Mouse (Mus musculus) thymus, adult 18-20 months (tissue): ENCODE measurements at regions not wholly inside any gene's neighbourhood (a gene's known extent, or its start where the extent isn't known, plus 50 kb on each side); places are given as distances from the start of the nearest gene placed in this dataset.

ENCODE experiments used
- DNase-seq, 2 experiments: peaks; one replicate each; pipeline ENCODE4 v3.0.0; 2022; ENCODE audit warnings: mixed read lengths in 2 of 2

DNA sequence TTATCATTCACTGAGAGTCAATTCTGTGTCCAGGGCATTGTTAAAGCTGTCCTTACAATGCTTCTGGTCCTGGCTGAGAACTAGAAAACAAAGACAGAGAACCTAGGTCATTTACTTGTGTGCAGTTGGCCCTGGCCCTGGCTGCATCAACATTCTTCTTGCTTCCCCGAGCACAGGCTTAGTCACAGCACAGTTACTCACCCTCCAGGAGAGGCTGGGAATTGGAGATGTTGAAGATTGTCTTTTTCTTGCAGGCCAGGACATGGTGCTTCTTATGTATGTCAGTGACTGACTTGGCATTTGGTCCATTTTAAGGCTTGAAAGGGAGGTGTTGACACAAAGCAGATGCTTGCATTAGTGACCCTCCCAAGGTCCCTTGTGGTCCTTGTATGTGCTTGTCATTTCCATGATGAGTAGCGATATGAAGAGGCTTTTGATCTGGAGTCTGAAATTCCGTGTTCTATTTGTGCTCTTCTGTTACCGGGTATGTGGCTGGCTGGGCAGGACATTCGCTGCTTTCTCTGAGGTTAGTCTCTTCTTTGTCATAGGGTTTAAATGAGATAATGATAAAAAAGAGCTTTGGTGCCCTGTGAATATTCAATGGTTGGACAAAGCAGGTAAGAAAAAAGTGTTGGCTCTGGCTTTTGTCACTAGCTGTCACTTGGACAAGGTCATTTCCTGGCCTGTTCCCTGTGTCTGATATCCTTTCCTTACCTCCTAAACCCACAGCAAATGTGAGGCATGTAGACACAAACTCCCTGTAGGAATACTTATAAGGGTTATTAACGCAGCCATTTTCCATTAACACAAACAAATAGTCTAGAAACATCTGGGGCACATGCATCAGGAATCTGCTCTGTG lies 285.0 kb upstream of the Gm21798 start:
- no peak for DNase-seq

DNA sequence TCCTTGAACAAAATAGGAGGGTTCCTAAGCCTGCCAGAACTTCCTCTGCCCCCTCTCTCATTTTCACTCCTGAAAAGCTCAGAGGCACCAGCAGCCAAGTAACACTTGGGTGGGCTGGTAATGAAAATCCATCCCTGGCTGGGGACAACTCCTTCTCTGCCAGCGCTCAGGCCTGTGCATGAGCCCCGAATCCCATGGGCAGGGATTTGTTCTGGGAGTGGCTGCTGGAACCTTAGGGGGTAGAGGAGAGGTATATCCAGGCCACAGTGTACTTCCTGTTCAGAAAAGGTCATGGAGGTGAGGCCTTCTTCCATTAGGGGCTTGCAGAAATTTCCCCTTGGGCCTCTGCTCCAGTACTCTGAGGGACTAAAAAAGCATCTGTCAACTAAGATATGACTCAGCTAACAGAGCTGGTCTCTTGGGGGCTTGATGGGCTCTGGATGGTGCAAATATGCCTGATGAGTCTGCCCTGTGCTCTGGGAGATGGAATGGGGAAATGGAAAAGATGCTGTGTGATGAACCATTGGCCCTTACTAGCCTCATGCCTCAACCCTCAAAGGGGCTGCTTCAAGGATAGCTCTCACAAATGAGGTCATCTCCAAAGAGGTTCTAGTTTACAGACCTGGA lies 284.2 kb upstream of the Gm21798 start:
- no peak for DNase-seq

DNA sequence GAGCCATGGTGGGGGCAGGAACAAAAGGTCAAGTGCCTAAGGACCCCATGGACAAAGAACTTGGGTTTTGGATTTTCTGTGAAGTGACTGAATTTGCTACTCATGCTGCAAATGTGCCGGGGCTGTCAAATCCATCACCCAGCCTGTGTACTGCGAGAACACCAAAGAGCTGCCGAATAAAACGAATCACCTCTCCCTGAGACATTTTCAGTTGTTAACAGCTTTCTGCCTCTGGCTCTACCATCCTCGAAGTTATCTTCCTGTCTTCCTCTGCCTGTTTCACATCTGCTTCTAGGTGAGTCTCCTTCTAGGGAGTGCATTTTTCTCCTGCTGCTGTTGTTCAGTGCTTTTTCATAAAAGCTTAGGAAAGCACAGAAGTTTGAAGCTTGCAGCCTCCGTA lies 283.3 kb upstream of the Gm21798 start:
- no peak for DNase-seq

DNA sequence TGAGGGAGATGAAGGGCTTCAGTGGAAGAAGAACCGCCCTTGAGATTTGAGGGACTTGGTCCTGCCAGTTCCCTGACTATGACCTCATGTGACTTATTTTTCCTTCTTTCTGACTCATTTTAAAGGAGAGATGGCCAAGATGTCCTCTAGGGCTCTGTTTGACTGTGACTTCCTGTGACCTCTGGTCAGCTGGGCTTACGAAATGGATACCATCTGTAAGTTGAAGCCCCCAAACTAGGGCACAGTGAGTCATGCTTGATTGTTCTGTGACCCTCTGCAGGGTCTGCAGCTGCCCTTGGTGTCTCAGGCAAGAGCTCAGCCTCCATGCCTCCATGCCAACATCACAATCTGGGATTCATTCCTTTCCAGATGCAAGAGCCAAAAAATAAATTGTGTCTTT lies 282.3 kb upstream of the Gm21798 start:
- no peak for DNase-seq

DNA sequence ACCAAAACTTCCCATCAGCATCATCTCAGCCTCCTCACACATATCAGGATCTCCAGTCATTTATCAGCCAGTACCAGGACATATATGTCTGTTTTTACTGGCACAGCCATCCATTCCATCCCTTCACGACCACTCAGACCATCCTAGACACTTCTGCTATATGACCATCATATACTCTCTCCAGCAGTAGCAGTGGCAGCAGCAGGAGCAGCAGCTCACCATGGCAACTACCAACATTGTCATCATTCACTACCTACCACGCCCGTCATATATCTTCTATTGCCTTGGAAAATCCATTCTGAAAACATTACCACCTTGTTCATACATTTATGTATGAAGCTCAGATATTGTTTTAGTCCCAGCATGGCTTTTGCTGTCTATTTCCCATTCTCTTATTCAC lies 276.1 kb upstream of the Gm21798 start:
- no peak for DNase-seq

DNA sequence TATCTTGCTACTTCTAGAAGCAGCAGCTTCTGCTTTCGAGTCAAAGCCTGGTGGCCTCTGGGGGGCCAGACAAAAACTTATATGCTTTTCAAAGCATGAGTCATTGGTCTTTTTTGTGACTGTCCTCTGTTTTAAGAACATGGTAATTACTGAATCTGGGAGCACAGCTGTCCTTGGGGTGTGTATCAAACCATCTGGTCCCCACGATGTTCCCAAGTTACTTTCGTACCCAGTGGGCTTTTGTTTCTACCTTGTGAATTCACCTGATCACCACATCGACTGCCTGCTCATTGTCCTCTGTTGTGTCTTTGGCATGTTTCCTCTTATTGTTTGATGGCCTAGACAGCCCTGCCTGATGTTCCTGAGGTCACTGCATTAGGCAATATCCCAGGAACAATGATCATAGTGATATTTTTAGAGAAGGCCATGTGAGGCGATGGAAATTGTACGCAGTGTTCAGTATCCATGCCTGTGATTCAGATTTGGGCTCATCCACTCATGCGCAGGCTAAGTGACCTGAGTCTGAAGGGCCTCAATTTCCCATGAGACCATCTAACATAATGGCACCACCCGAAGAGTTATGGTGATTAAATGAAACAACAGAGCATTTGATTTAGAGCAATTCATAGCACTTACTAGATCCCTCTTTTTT lies 275.1 kb upstream of the Gm21798 start:
- no peak for DNase-seq

DNA sequence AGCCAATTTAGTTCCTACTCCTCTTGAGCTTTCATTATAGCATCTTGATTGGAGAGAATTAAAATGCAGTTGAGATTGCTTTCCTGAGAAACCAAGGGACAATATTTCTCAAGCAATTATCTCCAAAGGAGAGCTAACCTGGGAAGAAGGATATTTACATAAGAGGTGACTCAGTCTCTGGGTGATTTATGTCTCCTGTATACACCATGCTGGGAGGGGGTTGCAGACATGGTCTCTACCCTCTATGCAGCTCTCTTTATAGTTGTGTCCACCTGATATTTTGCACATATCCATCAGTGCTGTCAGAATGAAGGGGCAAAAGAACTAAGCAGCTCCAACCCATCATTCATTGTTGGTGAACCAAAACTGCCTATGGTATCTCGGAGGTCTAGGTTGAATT lies 274.6 kb upstream of the Gm21798 start:
- no peak for DNase-seq

DNA sequence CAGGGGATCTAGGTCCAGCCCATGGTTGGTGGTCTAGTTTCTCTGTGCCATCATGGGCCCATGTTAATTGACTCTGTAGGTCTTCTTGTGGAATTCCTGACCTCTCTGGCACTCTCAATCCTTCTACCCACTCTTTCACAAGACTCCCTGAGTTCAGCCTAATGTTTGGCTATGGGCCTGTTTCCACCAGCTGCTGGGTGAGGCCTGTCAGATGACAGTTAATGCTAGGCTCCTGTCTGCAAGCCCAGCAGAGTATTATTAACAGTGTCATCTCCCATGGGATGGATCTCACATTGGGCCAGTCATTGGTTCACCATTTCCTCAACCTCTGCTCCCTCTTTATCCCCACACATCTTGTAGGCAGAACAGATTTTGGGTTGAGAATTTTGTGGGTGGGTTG lies 271.5 kb upstream of the Gm21798 start:
- DNase-seq: no peak

DNA sequence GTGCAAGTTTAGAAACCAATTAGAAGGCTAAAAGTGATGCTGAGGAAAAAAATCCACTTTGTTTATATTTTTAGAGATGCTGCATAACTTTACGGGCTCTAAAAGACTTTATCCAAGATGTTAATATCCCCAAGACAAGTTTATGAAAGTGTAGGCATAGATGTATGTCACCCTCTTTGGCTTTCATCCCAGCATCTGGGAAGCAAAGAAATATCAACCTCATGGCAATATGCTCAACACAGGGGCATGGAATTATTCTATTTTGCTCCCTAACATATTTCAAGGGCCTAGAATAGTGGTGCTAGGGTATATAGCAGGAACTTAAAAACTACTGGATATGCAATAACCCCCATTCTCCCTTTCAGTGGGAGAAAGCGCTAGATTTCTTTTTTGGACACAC lies 260.0 kb upstream of the Gm21798 start:
- no peak for DNase-seq

DNA sequence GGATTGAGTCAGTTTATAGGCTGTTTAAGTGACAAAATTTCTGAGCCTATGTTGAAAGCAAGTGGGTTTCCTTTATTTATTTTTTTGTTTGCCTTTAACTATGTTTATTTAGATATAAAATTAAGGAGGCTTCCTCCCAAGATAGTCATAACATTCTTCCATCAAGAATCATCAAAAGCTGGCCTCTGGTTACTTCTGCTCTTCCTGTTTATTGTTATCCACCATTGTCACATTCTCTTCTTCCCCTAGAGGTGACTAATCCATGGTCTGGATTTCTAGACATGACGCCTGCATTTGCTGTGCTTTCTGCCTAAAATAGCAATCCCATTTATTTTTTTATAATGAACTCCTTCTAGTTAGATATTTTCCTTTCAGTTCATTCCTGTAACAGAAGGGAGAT lies 259.3 kb upstream of the Gm21798 start:
- DNase-seq: no peak

DNA sequence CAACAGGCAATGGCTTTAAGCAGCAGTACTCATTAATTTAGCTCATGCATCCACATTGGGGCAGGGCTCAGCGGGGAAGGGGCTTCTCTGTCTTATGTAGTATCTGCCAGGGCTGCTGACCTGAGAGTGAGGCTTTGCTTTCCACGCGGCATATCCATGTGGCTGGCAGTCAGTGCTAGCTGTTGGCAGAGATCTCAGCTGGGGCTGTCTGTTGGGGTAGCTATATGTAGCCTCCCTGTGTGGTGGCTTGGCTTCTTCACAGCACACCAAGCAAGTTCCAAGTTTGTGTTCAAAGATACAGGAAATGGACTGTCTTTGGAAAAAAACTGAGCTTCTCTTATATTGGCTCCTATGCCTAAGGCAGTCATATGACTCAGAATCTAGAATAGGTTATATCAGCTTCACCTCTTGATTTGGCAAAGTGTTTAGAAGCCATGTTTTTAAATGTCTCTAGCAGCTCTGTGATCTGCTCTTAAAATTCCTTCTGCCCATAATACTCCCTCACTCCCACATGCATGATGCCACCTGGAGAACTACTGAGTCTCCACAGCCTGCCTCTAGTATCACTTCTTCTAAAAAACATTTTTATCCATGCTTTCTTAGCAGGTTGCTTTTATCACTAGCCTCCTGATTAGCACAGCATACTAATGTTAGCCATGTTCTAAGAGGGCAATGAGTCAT lies 254.9 kb upstream of the Gm21798 start:
- no peak for DNase-seq

DNA sequence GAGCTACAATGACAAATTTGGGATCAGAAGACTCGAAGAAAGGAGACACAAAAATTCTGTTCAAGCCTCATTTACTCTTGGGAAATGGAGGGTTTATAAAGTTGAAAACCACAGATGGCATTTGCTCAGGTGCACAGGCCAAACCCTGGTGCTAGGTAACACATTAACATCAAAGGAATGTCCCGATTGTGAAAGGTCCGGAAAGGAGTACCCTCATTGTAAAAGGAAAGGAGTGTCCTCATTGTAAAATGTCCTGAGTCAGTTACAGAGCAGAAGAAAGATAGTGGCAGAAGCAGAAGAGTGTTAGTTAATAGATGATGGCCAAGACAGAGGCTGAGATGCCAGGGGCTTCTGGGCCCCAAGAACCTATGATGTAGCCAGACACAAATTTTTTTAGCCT lies 252.8 kb upstream of the Gm21798 start:
- DNase-seq: no peak

DNA sequence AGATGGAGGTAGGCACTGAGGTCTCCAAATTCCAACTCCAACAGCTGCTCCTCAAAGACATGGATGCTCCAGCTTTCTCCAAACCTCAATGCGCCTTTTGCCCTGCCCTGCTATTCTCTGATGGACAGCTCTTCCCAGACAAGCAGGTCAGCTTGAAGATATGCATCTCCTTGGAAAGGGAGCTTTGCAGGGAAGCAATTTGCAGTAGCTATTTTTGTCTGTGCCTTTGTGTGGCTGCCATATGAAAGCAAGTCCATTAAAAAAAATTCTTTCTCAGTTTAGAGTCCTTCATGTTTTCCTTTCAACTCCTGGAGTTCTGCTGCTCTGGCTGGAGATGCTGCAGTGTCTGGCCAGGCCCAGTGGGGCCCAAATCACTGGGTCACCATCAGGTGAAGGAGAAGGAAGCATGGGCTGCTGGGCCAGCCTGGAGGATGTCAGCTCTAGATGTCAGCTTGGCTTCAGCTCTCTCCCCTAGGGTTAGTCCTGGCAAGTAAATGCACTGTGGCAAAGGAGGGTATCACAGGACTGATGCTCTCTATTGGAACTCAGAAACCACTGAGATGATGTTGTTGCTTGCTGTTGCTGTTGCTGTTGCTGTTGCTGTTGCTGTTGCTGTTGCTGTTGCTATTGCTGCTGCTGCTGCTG lies 240.5 kb upstream of the Gm21798 start:
- DNase-seq: no peak

DNA sequence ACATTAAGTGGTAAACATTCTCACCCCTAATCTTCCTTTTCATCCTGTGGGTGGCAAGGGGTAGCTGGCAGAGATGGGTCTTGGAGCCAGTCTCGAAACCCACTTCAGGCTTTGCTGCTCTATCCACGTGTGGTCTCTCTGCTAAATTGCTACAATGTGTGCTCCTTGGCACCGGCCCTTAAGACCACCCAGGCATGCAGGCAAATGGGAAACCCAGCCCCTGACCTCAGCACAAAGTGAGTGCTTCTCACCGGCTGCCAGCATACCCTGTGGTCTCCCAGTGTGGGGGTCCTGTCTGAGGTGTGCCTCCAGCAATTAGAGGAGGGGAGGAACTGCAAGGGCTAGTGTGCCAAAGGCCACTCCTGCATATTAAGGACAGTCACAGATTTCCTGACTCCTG lies 238.5 kb upstream of the Gm21798 start:
- DNase-seq: no peak

DNA sequence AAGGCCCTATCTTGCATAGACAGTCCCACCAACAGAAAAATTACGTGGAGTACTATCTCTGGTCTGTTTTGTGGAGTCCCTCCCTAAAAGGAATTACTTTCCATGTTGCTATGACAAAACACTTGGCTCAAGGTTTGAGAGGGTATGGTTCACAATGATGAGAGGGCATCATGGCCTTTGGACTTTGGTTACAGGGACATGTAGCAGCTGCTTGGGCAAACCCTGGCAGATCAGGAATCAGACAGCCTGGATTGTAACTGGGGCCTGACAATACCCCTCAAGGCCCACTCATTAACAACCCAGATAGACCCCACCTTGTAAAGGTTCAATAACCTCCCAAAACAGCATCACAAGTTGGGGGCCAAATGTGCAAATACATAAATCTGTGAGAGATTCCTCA lies 237.0 kb upstream of the Gm21798 start:
- DNase-seq: no peak

DNA sequence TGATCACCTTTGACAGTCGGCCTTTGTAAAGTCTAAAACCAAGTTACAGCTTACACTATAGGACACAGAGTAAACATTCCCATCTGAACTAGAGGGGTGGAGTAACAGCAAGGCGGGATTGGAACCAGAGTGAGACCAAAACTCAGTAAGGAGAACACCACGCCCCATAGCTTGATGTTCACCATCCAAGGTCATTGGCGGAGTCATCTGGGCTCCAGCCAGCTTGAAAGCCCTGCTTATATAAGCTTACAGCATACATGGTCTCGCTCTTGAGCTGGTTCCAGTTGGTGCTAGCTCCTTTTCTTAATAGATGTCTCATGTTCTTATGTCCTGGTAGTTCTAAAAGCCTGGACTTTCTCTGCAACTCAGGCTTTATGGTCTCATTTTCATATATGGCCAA lies 236.4 kb upstream of the Gm21798 start:
- DNase-seq: no peak

DNA sequence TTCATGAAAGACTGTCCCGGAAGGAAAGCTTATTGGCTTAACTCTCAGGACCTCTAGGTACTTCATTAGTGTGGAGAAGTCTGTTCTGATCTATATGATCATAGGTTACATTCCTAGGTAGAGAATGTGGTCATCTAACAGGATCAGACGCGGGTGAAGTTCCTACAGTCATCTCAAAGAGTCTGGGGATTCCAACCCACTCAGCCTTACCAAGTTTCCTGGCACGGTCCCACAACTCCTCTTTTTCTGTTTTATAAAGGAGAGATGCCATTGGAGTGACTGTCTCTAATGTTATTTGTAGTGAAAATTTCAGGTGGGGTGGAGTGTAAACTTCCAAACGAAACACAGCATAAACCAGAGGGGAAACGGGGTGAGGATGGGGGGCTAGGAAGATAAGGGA lies 233.4 kb upstream of the Gm21798 start:
- no peak for DNase-seq

DNA sequence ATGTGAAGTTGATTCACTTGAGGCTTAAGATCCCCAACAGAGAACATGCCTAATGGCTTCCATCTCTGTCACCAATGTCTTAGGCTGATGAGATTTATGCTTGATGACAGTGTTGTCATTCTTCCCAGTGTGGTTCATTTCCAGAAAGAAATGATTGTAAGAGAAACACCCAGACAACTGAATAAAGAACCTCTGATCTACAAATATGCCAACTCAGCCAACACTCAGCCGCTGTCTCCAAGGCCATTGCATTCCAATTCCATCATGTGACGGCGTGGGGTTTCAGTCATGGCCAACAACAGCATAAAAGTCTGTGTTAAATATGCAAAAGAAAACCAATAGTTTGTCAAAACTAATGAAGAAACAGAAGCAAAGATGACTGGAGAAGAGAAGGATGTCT lies 230.7 kb upstream of the Gm21798 start:
- no peak for DNase-seq

DNA sequence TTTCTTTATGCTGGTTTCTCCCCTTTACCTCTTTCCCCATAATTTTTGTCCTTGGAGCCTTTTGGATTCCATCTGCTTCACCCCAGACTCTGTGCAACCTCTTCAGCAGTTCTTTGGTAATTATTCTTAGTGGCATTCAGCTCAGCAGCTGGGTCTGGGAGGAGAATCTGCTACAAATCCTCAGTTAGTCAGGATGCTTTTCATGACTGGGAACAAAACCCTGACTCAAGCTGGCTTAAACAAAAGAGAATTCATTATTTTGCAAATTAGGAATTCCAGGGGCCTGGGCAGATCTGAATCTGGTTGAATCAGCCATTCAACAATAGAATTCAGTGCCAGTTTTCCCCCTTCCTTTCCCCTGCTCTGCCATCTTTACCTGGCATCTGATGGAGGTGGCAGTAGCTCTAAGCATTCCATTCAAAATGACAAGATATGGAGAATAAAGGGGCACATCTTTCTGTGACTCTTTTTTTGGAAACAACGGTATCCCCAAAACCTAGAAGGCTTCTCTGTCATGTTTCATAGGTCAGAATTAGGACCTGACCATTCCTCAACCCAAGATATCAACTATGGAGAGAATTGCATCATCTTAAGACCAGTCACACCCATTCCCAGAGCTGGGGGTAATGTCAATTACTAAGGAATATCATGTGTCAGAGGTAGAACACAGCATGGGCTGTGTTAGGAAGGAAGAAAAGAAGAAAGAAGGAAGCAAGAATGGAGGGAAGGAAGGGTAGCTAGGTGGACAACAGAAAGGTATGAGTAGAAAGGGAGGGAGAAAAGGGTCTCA lies 227.2 kb upstream of the Gm21798 start:
- DNase-seq: no peak

DNA sequence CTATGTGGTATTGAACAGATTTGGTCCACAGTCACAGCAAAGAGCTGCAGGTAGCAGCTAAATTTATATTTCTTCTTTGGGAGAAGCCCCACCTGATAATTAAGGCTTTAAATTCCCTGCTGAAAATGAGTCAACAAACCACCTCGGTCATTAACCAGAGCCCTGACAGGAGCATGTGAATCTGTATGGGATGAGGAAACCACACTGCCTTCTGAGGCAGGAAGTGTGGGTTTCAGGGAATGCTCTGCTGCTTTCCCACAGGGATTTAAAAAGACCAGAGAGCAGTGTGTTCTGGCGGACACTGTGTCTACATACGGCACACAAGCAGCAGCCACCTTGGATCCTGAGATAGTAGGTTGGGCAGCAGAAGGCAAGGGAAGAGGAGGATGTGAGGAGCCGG lies 204.0 kb upstream of the Gm21798 start:
- DNase-seq: no peak

DNA sequence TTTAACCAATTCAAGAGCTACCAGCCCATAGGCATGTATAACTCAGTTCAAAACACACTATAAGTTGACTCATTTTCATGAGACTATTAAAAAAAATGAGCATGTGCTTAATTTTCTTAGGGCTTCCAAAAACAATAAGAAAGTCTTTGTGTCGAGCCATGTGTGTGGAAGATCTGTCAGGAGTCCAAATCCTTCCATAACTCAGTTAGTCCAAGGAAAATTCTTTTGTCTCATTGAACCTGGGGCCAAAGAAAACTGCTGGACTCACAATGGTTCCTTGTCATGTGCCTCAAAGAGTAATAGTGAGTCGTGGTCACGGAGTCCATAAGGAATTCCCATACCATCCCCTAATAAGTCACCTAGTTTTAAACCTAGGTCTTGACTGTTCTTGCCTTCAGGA lies 199.0 kb upstream of the Gm21798 start:
- DNase-seq: no peak

DNA sequence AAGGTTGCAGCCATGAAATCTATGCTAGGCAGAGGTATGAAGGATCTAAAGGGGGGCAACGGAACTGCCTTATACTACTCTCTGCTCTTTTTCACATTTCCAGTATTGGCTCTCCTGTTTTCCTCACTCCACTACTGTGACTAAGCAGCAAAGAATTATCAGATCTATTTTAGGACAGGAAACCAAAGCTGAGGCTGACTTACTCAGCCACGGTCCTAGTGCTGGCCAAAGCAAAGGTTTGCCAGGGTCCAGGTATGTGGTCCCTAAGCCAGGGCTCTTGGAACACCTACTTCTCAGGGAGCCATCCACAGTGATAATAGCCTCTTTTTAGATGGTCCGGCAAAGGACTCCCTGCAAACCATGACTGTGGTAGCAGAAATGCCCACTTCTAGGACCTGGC lies 195.6 kb upstream of the Gm21798 start:
- no peak for DNase-seq
